Mouse (Mus musculus): ENCODE measurements around the gene Tfb2m. TPM values are rescaled to one million over a fixed set of nuclear protein-coding genes. Genes with fewer than 3 reads are reported as not detected.

The Tfb2m gene
- polyA plus RNA-seq, 1 experiment from 2014 or later, result 31.0 TPM

GRCm38 (mm10) chr1:179582021-179582433 is 36.0 kb upstream of the Tfb2m start:
- H3K9me3 ChIP-seq (replicated peaks; ENCODE audit: control insufficient read depth, low read length), result no peaks in the 10 kb centered on the region
- H3K4me2 ChIP-seq (ENCODE audit: low read depth, low read length), result no peak overlapping the region
- H3K27me3 ChIP-seq (ENCODE audit: control insufficient read depth, insufficient read depth, low read length), result no peaks in the 10 kb centered on the region
- 47% methylated on average over 6 of the region's 6 CpGs for WGBS
- no peak overlapping the region for H3K27ac ChIP-seq (ENCODE audit: low read length)
- peaks cover 3% of the 10 kb centered on the region for H3K4me1 ChIP-seq (ENCODE audit: control insufficient read depth, insufficient read depth, low read length)
- no peak overlapping the region for H3K4me3 ChIP-seq (replicated peaks; ENCODE audit: low read length)
- H3K9ac ChIP-seq (ENCODE audit: low read length), result no peak overlapping the region
- peaks cover 4% of the 10 kb centered on the region; the same call in 1 of the 2 replicates for H3K36me3 ChIP-seq (ENCODE audit: control insufficient read depth, insufficient read depth, low read length)
- ATAC-seq (ENCODE audit: insufficient read depth, low FRiP score), result no peak

GRCm38 (mm10) chr1:179581422-179581821 is 35.4 kb upstream of the Tfb2m start:
- no peaks in the 10 kb centered on the region for H3K9me3 ChIP-seq (replicated peaks; ENCODE audit: control insufficient read depth, low read length)
- no peaks in the 10 kb centered on the region for H3K27me3 ChIP-seq (ENCODE audit: control insufficient read depth, insufficient read depth, low read length)
- ATAC-seq (ENCODE audit: insufficient read depth, low FRiP score), result no peak
- WGBS, result 77% methylated on average over 10 of the region's 10 CpGs
- H3K4me2 ChIP-seq (ENCODE audit: low read depth, low read length), result no peak overlapping the region
- no peak overlapping the region for H3K9ac ChIP-seq (ENCODE audit: low read length)
- no peak overlapping the region for H3K4me3 ChIP-seq (replicated peaks; ENCODE audit: low read length)
- H3K4me1 ChIP-seq (ENCODE audit: control insufficient read depth, insufficient read depth, low read length), result peaks cover 3% of the 10 kb centered on the region
- H3K27ac ChIP-seq (ENCODE audit: low read length), result no peak overlapping the region
- peaks cover 4% of the 10 kb centered on the region; the same call in 1 of the 2 replicates for H3K36me3 ChIP-seq (ENCODE audit: control insufficient read depth, insufficient read depth, low read length)

GRCm38 (mm10) chr1:179580200-179580599 is 34.1 kb upstream of the Tfb2m start:
- no peak overlapping the region for H3K9ac ChIP-seq (ENCODE audit: low read length)
- no peak for ATAC-seq (ENCODE audit: insufficient read depth, low FRiP score)
- no peaks in the 10 kb centered on the region for H3K27me3 ChIP-seq (ENCODE audit: control insufficient read depth, insufficient read depth, low read length)
- WGBS, result 61% methylated on average over 8 of the region's 8 CpGs
- H3K9me3 ChIP-seq (replicated peaks; ENCODE audit: control insufficient read depth, low read length), result no peaks in the 10 kb centered on the region
- H3K27ac ChIP-seq (ENCODE audit: low read length), result no peak overlapping the region
- no peak overlapping the region for H3K4me3 ChIP-seq (replicated peaks; ENCODE audit: low read length)
- H3K4me1 ChIP-seq (ENCODE audit: control insufficient read depth, insufficient read depth, low read length), result peaks cover 3% of the 10 kb centered on the region
- H3K36me3 ChIP-seq (ENCODE audit: control insufficient read depth, insufficient read depth, low read length), result peaks cover 4% of the 10 kb centered on the region; the same call in 1 of the 2 replicates
- H3K4me2 ChIP-seq (ENCODE audit: low read depth, low read length), result no peak overlapping the region

- Histone ChIP-seq H3K27me3 (ENCODE audit: control insufficient read depth, insufficient read depth, low read length) (no peaks in the 10 kb centered on the region), H3K27ac (ENCODE audit: low read length) (0 out of 2 replicates have a peak overlapping the region, but pooled peaks have one; percentile 3), H3K9ac (ENCODE audit: low read length) (no peak overlapping the region), H3K4me3 (replicated peaks; ENCODE audit: low read length) (no peak overlapping the region), H3K9me3 (replicated peaks; ENCODE audit: control insufficient read depth, low read length) (no peaks in the 10 kb centered on the region), H3K4me2 (ENCODE audit: low read depth, low read length) (no peak overlapping the region), H3K4me1 (ENCODE audit: control insufficient read depth, insufficient read depth, low read length) (peaks cover 8% of the 10 kb centered on the region), H3K36me3 (ENCODE audit: control insufficient read depth, insufficient read depth, low read length) (peaks cover 4% of the 10 kb centered on the region; the same call in 1 of the 2 replicates)
- 45% methylated on average over 6 of the region's 6 CpGs for WGBS
- peak; percentile 16; the same call in 1 of the 2 replicates for ATAC-seq (ENCODE audit: insufficient read depth, low FRiP score)
These were observed 32.6 kb upstream of the Tfb2m start for GRCm38 (mm10) chr1:179578625-179579024.

- WGBS, result 49% methylated on average over 6 of the region's 6 CpGs
- peaks cover 19% of the 10 kb centered on the region for H3K4me1 ChIP-seq (ENCODE audit: control insufficient read depth, insufficient read depth, low read length)
- no peaks in the 10 kb centered on the region for H3K9me3 ChIP-seq (replicated peaks; ENCODE audit: control insufficient read depth, low read length)
These were observed 27.7 kb upstream of the Tfb2m start for GRCm38 (mm10) chr1:179573650-179574206.

GRCm38 (mm10) chr1:179571686-179572085 is 25.6 kb upstream of the Tfb2m start:
- no peak for ATAC-seq (ENCODE audit: insufficient read depth, low FRiP score)
- Histone ChIP-seq H3K9ac (ENCODE audit: low read length) (no peak overlapping the region), H3K4me2 (ENCODE audit: low read depth, low read length) (no peak overlapping the region), H3K36me3 (ENCODE audit: control insufficient read depth, insufficient read depth, low read length) (no peaks in the 10 kb centered on the region), H3K9me3 (replicated peaks; ENCODE audit: control insufficient read depth, low read length) (no peaks in the 10 kb centered on the region), H3K27me3 (ENCODE audit: control insufficient read depth, insufficient read depth, low read length) (no peaks in the 10 kb centered on the region), H3K4me1 (ENCODE audit: control insufficient read depth, insufficient read depth, low read length) (peaks cover 33% of the 10 kb centered on the region), H3K27ac (ENCODE audit: low read length) (no peak overlapping the region), H3K4me3 (replicated peaks; ENCODE audit: low read length) (no peak overlapping the region)
- 76% methylated on average over 4 of the region's 4 CpGs for WGBS

More at GRCm38 (mm10) chr1:179573650-179574206, 27.7 kb upstream of the Tfb2m start:
- H3K4me2 ChIP-seq (ENCODE audit: low read depth, low read length), result no peak overlapping the region
- no peak overlapping the region for H3K9ac ChIP-seq (ENCODE audit: low read length)
- ATAC-seq (ENCODE audit: insufficient read depth, low FRiP score), result no peak
- no peaks in the 10 kb centered on the region for H3K27me3 ChIP-seq (ENCODE audit: control insufficient read depth, insufficient read depth, low read length)
- peak overlapping the region; percentile 70 for H3K27ac ChIP-seq (ENCODE audit: low read length)
- no peaks in the 10 kb centered on the region for H3K36me3 ChIP-seq (ENCODE audit: control insufficient read depth, insufficient read depth, low read length)
- no peak overlapping the region for H3K4me3 ChIP-seq (replicated peaks; ENCODE audit: low read length)

GRCm38 (mm10) chr1:179570482-179570881 is 24.4 kb upstream of the Tfb2m start:
- Histone ChIP-seq H3K27me3 (ENCODE audit: control insufficient read depth, insufficient read depth, low read length) (no peaks in the 10 kb centered on the region), H3K9ac (ENCODE audit: low read length) (no peak overlapping the region), H3K9me3 (replicated peaks; ENCODE audit: control insufficient read depth, low read length) (no peaks in the 10 kb centered on the region), H3K36me3 (ENCODE audit: control insufficient read depth, insufficient read depth, low read length) (no peaks in the 10 kb centered on the region), H3K4me2 (ENCODE audit: low read depth, low read length) (no peak overlapping the region), H3K4me3 (replicated peaks; ENCODE audit: low read length) (no peak overlapping the region), H3K4me1 (ENCODE audit: control insufficient read depth, insufficient read depth, low read length) (peaks cover 33% of the 10 kb centered on the region), H3K27ac (ENCODE audit: low read length) (no peak overlapping the region; the same call in 1 of the 2 replicates)
- ATAC-seq (ENCODE audit: insufficient read depth, low FRiP score), result no peak; the same call in 1 of the 2 replicates
- 94% methylated on average over 1 of the region's 1 CpGs for WGBS

- no peaks in the 10 kb centered on the region for H3K36me3 ChIP-seq (ENCODE audit: control insufficient read depth, insufficient read depth, low read length)
- no peak overlapping the region for H3K4me2 ChIP-seq (ENCODE audit: low read depth, low read length)
- ATAC-seq (ENCODE audit: insufficient read depth, low FRiP score), result peak; percentile 76; the same call in 1 of the 2 replicates
- H3K4me3 ChIP-seq (replicated peaks; ENCODE audit: low read length), result no peak overlapping the region
- H3K9me3 ChIP-seq (replicated peaks; ENCODE audit: control insufficient read depth, low read length), result no peaks in the 10 kb centered on the region
- peaks cover 27% of the 10 kb centered on the region for H3K4me1 ChIP-seq (ENCODE audit: control insufficient read depth, insufficient read depth, low read length)
- no peak overlapping the region for H3K9ac ChIP-seq (ENCODE audit: low read length)
- no peaks in the 10 kb centered on the region for H3K27me3 ChIP-seq (ENCODE audit: control insufficient read depth, insufficient read depth, low read length)
- 47% methylated on average over 4 of the region's 4 CpGs for WGBS
- H3K27ac ChIP-seq (ENCODE audit: low read length), result peak overlapping the region; percentile 41
These were observed 22.8 kb upstream of the Tfb2m start for GRCm38 (mm10) chr1:179568690-179569398.

- Histone ChIP-seq H3K4me1 (ENCODE audit: control insufficient read depth, insufficient read depth, low read length) (peaks cover 25% of the 10 kb centered on the region), H3K9me3 (replicated peaks; ENCODE audit: control insufficient read depth, low read length) (no peaks in the 10 kb centered on the region), H3K4me2 (ENCODE audit: low read depth, low read length) (no peak overlapping the region), H3K27me3 (ENCODE audit: control insufficient read depth, insufficient read depth, low read length) (no peaks in the 10 kb centered on the region), H3K4me3 (replicated peaks; ENCODE audit: low read length) (no peak overlapping the region), H3K9ac (ENCODE audit: low read length) (no peak overlapping the region), H3K27ac (ENCODE audit: low read length) (no peak overlapping the region), H3K36me3 (ENCODE audit: control insufficient read depth, insufficient read depth, low read length) (no peaks in the 10 kb centered on the region)
- WGBS, result 71% methylated on average over 7 of the region's 7 CpGs
- ATAC-seq (ENCODE audit: insufficient read depth, low FRiP score), result no peak
These were observed 21.5 kb upstream of the Tfb2m start for GRCm38 (mm10) chr1:179567558-179567957.

All from stomach, embryonic 16.5 days (tissue).